Mouse (Mus musculus) C2C12 (cell line): ENCODE data around the gene Saxo1.

Experiments
- CEBPB ChIP-seq: IDR thresholded peaks from one replicate; pipeline ENCODE4 v1.6.1; 2011; ENCODE audit warnings: low read depth, mild to moderate bottlenecking, control low read depth, moderate library complexity
- CTCF ChIP-seq: IDR thresholded peaks from one replicate; pipeline ENCODE4 v1.5.1; 2011; ENCODE audit not compliant: control insufficient read depth, insufficient read depth, insufficient read length
- MAX ChIP-seq: IDR thresholded peaks from one replicate; pipeline ENCODE4 v1.6.1; 2011; ENCODE audit warnings: mild to moderate bottlenecking, control low read depth
- MYOD1 ChIP-seq: IDR thresholded peaks from one replicate; pipeline ENCODE4 v1.6.1; 2011; ENCODE audit warnings: low read depth; ENCODE audit not compliant: control insufficient read depth, insufficient read length
- MYOG ChIP-seq: IDR thresholded peaks from one replicate; pipeline ENCODE4 v1.6.1; 2011; ENCODE audit not compliant: control insufficient read depth, insufficient read length; ENCODE audit errors: extremely low read depth
- USF1 ChIP-seq: IDR thresholded peaks from one replicate; pipeline ENCODE4 v1.6.1; 2011; ENCODE audit warnings: low read depth, mild to moderate bottlenecking, control low read depth, moderate library complexity

DNA sequence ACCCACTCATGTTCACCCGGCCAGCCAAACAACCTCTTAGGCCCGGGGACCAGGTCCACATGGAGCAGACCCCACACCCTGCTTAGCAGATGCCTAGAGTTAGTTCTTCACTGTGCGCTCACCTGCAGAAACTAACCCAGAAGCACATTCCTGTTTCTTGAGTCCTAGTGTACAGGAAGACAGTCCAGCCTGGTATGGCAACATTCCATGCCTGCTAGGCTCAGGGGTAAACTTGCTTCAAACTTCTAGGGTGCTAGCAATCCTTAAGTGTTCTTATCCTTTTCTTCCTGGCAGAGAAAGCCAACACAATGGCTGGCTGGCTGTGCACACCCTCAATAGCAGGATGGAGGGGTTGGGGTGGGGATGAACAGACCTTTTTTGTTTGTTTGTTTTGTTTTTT, 147.2 kb downstream of the Saxo1 start:
- TF ChIP-seq MAX (no peak), CTCF (no peak), MYOG (no peak), USF1 (no peak), MYOD1 (no peak), CEBPB (no peak)
